Mouse (Mus musculus) limb, embryonic 12.5 days (tissue): ENCODE measurements around the gene Gm1123. TPM values are rescaled to one million over a fixed set of nuclear protein-coding genes. Genes with fewer than 3 reads are reported as not detected.

Experiments
- ATAC-seq: fragments of 200-750 bp; cut with Nextera tagmentation; 2 replicates; pipeline ENCODE4 v1.8.0; 2017; ENCODE audit warnings: low read depth, moderate TSS enrichment; ENCODE audit not compliant: insufficient number of reproducible peaks, insufficient read depth, low FRiP score, low TSS enrichment
- H3K27ac ChIP-seq: fragments of 300-500 bp; sonication (generic); 2 replicates; pipeline ENCODE4 v1.5.1; 2016; ENCODE audit warnings: mild to moderate bottlenecking, moderate library complexity
- H3K27me3 ChIP-seq: fragments of 300-500 bp; sonication (generic); 2 replicates; pipeline ENCODE4 v1.6.1; 2016; ENCODE audit warnings: mild to moderate bottlenecking, moderate library complexity
- H3K36me3 ChIP-seq: fragments of 300-500 bp; sonication (generic); 2 replicates; pipeline ENCODE4 v1.6.1; 2016; ENCODE audit warnings: mild to moderate bottlenecking, moderate library complexity
- H3K4me1 ChIP-seq: fragments of 300-500 bp; sonication (generic); replicated peaks from 2 replicates; pipeline ENCODE4 v1.6.1; 2016
- H3K4me2 ChIP-seq: fragments of 300-500 bp; sonication (generic); 2 replicates; pipeline ENCODE4 v1.6.1; 2016; ENCODE audit warnings: mild to moderate bottlenecking, moderate library complexity
- H3K4me3 ChIP-seq: fragments of 300-500 bp; sonication (generic); replicated peaks from 2 replicates; pipeline ENCODE4 v1.5.1; 2016; ENCODE audit warnings: mild to moderate bottlenecking
- H3K9ac ChIP-seq: fragments of 300-500 bp; sonication (generic); replicated peaks from 2 replicates; pipeline ENCODE4 v1.6.1; 2016; ENCODE audit warnings: mild to moderate bottlenecking, moderate library complexity
- H3K9me3 ChIP-seq: fragments of 300-500 bp; sonication (generic); 2 replicates; pipeline ENCODE4 v1.6.1; 2016; ENCODE audit warnings: mild to moderate bottlenecking, moderate library complexity
- WGBS: fragments of 180-500 bp; shearing (Covaris S2); methylation state at CpG from one replicate; pipeline ENCODE4 v1.1.7; 2016; 5-methylcytosine and 5-hydroxymethylcytosine counted together
- polyA plus RNA-seq: library from polyadenylated mRNA; unstranded; fragments of >200 nt; fragmentation: Nextera tagmentation; extraction: Ambion mirVana; gene quantifications from 2 replicates; pipeline ENCODE4 v1.2.1, GENCODE M21; 2016

The Gm1123 gene
- polyA plus RNA-seq, 1 experiment from 2014 or later, result not detected

DNA sequence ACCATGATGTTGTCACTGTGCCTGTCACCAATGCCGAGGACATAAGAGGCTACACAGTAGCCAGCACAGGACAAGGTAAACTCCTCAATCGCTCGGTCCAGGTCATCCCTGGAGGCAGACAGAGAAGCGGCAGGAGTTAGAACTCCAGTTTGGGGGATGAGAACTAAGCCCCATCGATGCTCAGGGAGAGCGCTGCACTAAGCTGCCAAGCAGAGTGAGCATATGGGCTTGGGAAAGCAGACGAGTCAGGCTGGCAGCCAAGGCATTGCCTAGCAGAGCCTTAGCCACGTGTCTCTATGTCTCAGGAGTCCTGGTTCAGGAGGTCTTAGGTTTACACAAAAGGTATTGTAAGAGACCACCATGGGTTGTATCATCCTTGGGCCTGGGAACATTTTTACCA, 9.2 kb upstream of the Gm1123 start:
- Histone ChIP-seq H3K36me3 (no peaks in the 10 kb centered on the region), H3K9me3 (no peaks in the 10 kb centered on the region), H3K27me3 (no peaks in the 10 kb centered on the region), H3K27ac (no peak overlapping the region), H3K4me2 (no peak overlapping the region), H3K9ac (no peak overlapping the region), H3K4me3 (no peak overlapping the region), H3K4me1 (peaks cover 11% of the 10 kb centered on the region; the same call in 1 of the 2 replicates)
- 91% methylated on average over 8 of the region's 8 CpGs for WGBS
- ATAC-seq, result no peak

DNA sequence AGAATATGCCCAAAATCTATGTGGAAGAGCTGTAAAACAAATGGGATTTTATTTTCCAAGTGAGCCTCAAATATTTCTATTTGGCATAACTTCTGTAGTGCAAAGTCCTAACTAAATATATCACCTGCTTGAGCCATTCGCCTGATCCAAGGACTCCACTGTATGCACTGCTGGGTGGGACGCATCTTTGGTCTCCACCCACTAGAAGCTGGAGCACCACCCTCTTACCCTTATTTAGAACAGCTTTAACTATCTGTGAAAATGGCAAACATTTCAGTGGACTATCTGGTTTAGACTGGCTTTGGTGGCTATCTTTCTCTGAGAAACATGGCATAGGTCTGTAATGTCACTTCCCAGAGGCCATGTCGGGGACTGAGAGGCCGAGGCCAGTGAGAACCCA, 7.1 kb upstream of the Gm1123 start:
- WGBS, result 91% methylated on average over 4 of the region's 4 CpGs
- Histone ChIP-seq H3K4me3 (no peak overlapping the region), H3K4me1 (peaks cover 11% of the 10 kb centered on the region; the same call in 1 of the 2 replicates), H3K9ac (no peak overlapping the region), H3K27ac (no peak overlapping the region), H3K27me3 (no peaks in the 10 kb centered on the region), H3K4me2 (no peak overlapping the region), H3K36me3 (no peaks in the 10 kb centered on the region), H3K9me3 (no peaks in the 10 kb centered on the region)
- no peak for ATAC-seq

DNA sequence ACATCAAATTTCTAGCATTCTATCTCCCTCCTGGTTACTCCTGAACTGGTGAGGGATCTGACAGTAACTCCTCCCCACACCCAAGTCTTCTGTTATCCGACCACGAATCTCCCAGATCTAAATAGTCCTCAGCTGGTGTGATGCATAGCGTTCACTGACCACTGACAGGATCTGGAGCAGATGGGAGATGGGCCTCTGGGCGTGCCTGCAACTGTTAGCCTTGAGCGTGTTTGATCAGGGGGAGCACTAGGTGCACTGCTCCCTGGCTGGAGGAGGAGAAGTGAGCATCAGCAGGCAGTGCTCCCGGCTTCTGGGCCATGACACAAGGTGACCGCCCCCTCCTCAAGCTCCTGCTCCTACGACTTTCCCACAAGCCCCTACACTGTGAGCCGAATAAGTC, 6.5 kb upstream of the Gm1123 start:
- Histone ChIP-seq H3K27ac (no peak overlapping the region), H3K9ac (no peak overlapping the region), H3K4me2 (no peak overlapping the region), H3K36me3 (no peaks in the 10 kb centered on the region), H3K4me1 (peaks cover 11% of the 10 kb centered on the region; the same call in 1 of the 2 replicates), H3K27me3 (no peaks in the 10 kb centered on the region), H3K9me3 (no peaks in the 10 kb centered on the region), H3K4me3 (no peak overlapping the region)
- 79% methylated on average over 9 of the region's 9 CpGs for WGBS
- no peak for ATAC-seq

GRCm38 (mm10) chr9:99034111-99034510, 1.4 kb downstream of the Gm1123 start:
- 90% methylated on average over 8 of the region's 8 CpGs for WGBS
- Histone ChIP-seq H3K36me3 (no peaks in the 10 kb centered on the region), H3K4me2 (no peak overlapping the region), H3K9ac (no peak overlapping the region), H3K9me3 (no peaks in the 10 kb centered on the region), H3K27me3 (no peaks in the 10 kb centered on the region; the same call in 1 of the 2 replicates), H3K27ac (no peak overlapping the region), H3K4me1 (no peaks in the 10 kb centered on the region), H3K4me3 (no peak overlapping the region)
- ATAC-seq, result no peak

- ATAC-seq, result no peak
- H3K4me2 ChIP-seq, result no peak overlapping the region
- no peak overlapping the region for H3K4me3 ChIP-seq
- H3K4me1 ChIP-seq, result no peaks in the 10 kb centered on the region
- no peak overlapping the region for H3K27ac ChIP-seq
- H3K9me3 ChIP-seq, result no peaks in the 10 kb centered on the region
- no peak overlapping the region for H3K9ac ChIP-seq
- H3K36me3 ChIP-seq, result no peaks in the 10 kb centered on the region
- 87% methylated on average over 8 of the region's 8 CpGs for WGBS
- no peaks in the 10 kb centered on the region; the same call in 1 of the 2 replicates for H3K27me3 ChIP-seq
Observed at GRCm38 (mm10) chr9:99032031-99032430, 3.5 kb downstream of the Gm1123 start.

DNA sequence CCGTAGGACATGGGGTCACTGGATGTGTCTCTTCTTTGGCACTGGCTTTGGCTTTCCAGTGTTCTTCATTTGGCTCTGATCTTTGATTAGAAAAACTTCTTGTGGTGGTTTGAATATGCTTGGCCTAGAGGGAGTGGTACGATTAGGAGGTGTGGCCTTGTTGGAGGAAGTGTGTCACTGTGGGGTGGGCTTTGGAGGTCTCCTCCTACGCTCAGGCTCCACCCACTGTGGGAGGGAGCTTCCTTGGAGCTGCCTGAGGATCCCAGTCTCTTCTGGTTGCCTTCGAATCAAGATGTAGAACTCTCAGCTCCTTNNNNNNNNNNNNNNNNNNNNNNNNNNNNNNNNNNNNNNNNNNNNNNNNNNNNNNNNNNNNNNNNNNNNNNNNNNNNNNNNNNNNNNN, 13.8 kb downstream of the Gm1123 start:
- WGBS, result 79% methylated on average over 4 of the region's 4 CpGs
- no peak for ATAC-seq
- Histone ChIP-seq H3K36me3 (no peaks in the 10 kb centered on the region), H3K9me3 (no peaks in the 10 kb centered on the region), H3K4me2 (no peak overlapping the region), H3K27me3 (no peaks in the 10 kb centered on the region), H3K27ac (no peak overlapping the region), H3K4me1 (no peaks in the 10 kb centered on the region), H3K9ac (no peak overlapping the region), H3K4me3 (no peak overlapping the region)

GRCm38 (mm10) chr9:99021166-99021565, 14.3 kb downstream of the Gm1123 start:
- 58% methylated on average over 5 of the region's 5 CpGs for WGBS

DNA sequence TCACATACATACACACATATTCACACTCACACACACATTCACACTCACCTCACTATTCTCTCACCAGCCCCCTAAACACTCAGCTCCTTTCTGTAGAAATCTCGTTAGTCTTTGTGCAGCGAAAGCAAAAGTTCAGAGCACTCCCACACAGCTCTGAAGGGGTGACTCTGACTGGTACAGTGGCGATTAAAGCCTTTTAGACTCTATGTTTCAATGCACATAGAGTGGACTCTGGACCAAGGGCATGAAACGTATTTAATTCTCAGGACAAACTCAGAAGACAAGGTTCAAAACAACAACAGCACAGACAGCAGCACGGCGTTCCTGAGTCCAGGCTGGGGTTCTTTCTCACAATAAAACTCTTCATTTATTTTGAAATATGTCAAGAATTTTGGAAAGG, 17.8 kb downstream of the Gm1123 start:
- no peak overlapping the region for H3K9ac ChIP-seq
- no peaks in the 10 kb centered on the region for H3K9me3 ChIP-seq
- H3K27me3 ChIP-seq, result no peaks in the 10 kb centered on the region
- no peaks in the 10 kb centered on the region for H3K4me1 ChIP-seq
- no peak overlapping the region for H3K4me3 ChIP-seq
- WGBS, result 82% methylated on average over 6 of the region's 6 CpGs
- H3K27ac ChIP-seq, result no peak overlapping the region
- ATAC-seq, result no peak
- H3K36me3 ChIP-seq, result no peaks in the 10 kb centered on the region
- no peak overlapping the region for H3K4me2 ChIP-seq

More at GRCm38 (mm10) chr9:99021166-99021565, 14.3 kb downstream of the Gm1123 start:
- no peak overlapping the region for H3K9ac ChIP-seq
- H3K36me3 ChIP-seq, result no peaks in the 10 kb centered on the region
- H3K27ac ChIP-seq, result no peak overlapping the region
- no peak overlapping the region for H3K4me3 ChIP-seq
- H3K9me3 ChIP-seq, result no peaks in the 10 kb centered on the region
- H3K4me2 ChIP-seq, result no peak overlapping the region
- H3K27me3 ChIP-seq, result no peaks in the 10 kb centered on the region
- no peaks in the 10 kb centered on the region for H3K4me1 ChIP-seq
- ATAC-seq, result no peak

DNA sequence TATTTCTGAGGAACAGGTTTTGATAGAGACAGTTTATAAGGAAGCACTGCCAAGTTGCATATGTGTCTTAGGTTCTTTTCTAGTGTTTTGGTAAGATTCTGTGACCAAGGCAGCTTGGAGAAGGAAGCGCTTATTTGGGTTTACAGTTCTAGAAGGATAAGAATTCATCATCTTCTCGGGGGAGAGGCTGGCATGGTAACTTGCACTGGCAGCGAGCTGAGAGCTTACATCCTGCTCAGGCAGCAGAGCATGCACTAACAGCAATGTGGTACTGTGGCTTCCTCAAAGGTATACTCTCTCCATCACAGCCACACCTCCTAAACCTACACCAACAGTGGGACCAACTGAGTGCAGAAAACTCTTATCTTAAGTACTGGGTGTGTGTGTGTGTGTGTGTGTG, 18.8 kb downstream of the Gm1123 start:
- no peaks in the 10 kb centered on the region for H3K27me3 ChIP-seq
- H3K4me3 ChIP-seq, result no peak overlapping the region
- H3K4me2 ChIP-seq, result no peak overlapping the region
- peaks cover 4% of the 10 kb centered on the region; the same call in 1 of the 2 replicates for H3K4me1 ChIP-seq
- no peaks in the 10 kb centered on the region for H3K36me3 ChIP-seq
- no peaks in the 10 kb centered on the region for H3K9me3 ChIP-seq
- 79% methylated on average over 3 of the region's 3 CpGs for WGBS
- no peak for ATAC-seq
- no peak overlapping the region for H3K27ac ChIP-seq
- H3K9ac ChIP-seq, result no peak overlapping the region

DNA sequence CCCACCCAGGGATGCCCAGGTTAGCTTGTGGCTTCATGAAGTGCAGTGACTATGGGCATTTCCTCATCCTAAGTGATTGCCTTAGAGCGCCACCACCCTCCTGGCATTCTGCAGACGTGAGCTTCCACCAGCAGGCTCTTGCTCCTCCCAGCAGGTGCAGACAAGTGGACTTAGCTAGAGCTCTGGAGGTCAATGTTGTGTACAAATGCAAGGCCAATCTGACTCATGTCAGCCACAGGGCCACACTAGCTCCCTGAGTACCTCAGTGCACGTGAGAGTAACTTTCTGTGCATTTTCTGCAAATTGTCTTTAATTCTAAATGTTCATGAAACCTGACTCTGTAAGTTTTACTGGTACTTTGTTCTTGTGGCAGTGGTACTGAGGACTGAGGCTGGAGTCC, 19.2 kb downstream of the Gm1123 start:
- WGBS, result 75% methylated on average over 3 of the region's 3 CpGs
- H3K27ac ChIP-seq, result no peak overlapping the region
- H3K4me2 ChIP-seq, result no peak overlapping the region
- H3K9ac ChIP-seq, result no peak overlapping the region
- H3K4me3 ChIP-seq, result no peak overlapping the region
- ATAC-seq, result no peak
- no peaks in the 10 kb centered on the region for H3K9me3 ChIP-seq
- H3K36me3 ChIP-seq, result no peaks in the 10 kb centered on the region
- H3K27me3 ChIP-seq, result no peaks in the 10 kb centered on the region
- peaks cover 4% of the 10 kb centered on the region; the same call in 1 of the 2 replicates for H3K4me1 ChIP-seq

- H3K27me3 ChIP-seq, result no peaks in the 10 kb centered on the region
- H3K4me1 ChIP-seq, result peaks cover 4% of the 10 kb centered on the region; the same call in 1 of the 2 replicates
- no peak overlapping the region for H3K4me2 ChIP-seq
- WGBS, result 84% methylated on average over 3 of the region's 3 CpGs
- H3K36me3 ChIP-seq, result peaks cover 11% of the 10 kb centered on the region; the same call in 1 of the 2 replicates
- H3K27ac ChIP-seq, result no peak overlapping the region
- H3K4me3 ChIP-seq, result no peak overlapping the region
- no peaks in the 10 kb centered on the region for H3K9me3 ChIP-seq
- ATAC-seq, result no peak
- no peak overlapping the region for H3K9ac ChIP-seq
Observed at GRCm38 (mm10) chr9:99009898-99010199, 25.7 kb downstream of the Gm1123 start.

GRCm38 (mm10) chr9:99009069-99009897, 26.2 kb downstream of the Gm1123 start:
- Histone ChIP-seq H3K9me3 (no peaks in the 10 kb centered on the region), H3K4me1 (peaks cover 4% of the 10 kb centered on the region; the same call in 1 of the 2 replicates), H3K36me3 (peaks cover 11% of the 10 kb centered on the region; the same call in 1 of the 2 replicates), H3K27me3 (no peaks in the 10 kb centered on the region), H3K9ac (no peak overlapping the region), H3K4me2 (no peak overlapping the region), H3K4me3 (no peak overlapping the region), H3K27ac (no peak overlapping the region)
- no peak for ATAC-seq
- WGBS, result 74% methylated on average over 12 of the region's 12 CpGs
